Mouse (Mus musculus) layer of hippocampus, postnatal 14 days (tissue): ENCODE data around the gene Styxl1. TPM values are rescaled to one million over a fixed set of nuclear protein-coding genes. Genes with fewer than 3 reads are reported as not detected.

Experiments
- DNase-seq, 2 experiments: peaks; one replicate each; pipeline ENCODE4 v3.0.0; 2021 to 2022; ENCODE audit warnings: low spot score in 2 of 2, mixed read lengths in 1 of 2
- microRNA-seq, 2 experiments: library from miRNA; unstranded; fragments of <30 nt; microRNA quantifications; one replicate each; pipeline ENCODE4 v1.2.0; 2021
- total RNA-seq, 2 experiments: library from RNA; stranded (reverse); gene quantifications; 2 replicates each; pipeline ENCODE4 v1.2.3; 2021

Styxl1 gene
- total RNA-seq, 2 experiments from 2014 or later = 0.44 TPM; not detected in 1

DNA sequence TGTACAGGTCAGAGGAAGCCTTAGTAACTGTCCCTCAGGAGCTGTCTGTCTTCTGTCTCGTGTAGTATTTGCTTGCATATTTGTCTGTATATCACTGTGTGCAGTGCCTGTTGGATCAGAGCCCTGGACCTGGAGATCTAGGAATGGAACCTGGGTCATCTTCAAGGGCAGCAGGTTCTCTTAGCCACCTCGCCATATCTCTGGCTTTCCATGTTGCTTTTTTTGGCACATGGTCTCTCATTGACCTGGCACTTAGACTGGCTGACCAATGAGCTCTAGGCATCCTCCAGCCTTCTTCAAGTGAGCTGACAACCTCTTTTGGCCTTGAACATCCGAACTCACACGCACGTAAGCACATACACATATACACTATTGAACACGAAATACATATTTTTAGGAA lies 76.0 kb downstream of the Styxl1 start:
- DNase-seq = no peak

- DNase-seq = no peak
Measured at GRCm38 (mm10) chr5:135701601-135702000, 76.6 kb downstream of the Styxl1 start.

DNA sequence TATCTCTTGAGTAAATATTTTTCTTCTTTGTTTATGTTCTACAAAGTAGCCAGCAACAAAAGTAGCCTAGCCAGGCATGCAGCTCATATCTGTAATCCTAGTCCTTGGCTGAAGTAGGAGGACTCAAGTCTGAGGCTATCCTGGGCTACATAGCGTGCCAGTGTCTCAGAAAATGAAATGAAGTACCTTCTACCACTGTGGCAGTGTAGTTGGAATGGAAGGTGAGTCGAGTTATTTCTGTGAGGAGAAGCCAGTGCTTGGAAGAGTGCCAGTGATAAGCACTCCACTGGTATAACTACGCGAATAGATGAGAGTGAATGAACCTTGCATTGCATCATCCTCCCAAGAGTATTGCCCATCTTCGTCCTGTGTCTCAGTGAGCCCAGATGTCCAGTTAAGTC lies 80.5 kb downstream of the Styxl1 start:
- DNase-seq = no peak

Small RNA genes within 50 kb of the gene (microRNA-seq; reads per million reads assigned to microRNA genes)
- 0 to 0.28 reads per million in 2 experiments for gene Mir7034

Other genes with a start within 250 kb of the Styxl1 start
- 10 to 100 TPM; 56.1 to 62.6 TPM for gene Hip1, start 233.3 kb downstream of the Styxl1 start, total RNA-seq
- gene Ccl26, start 214.8 kb downstream of the Styxl1 start, total RNA-seq = not detected
- gene Ccl24, start 205.3 kb downstream of the Styxl1 start, total RNA-seq = under 1 TPM in 1 of 2 experiments, not detected in 1; 0.44 TPM
- 10 to 100 TPM; 66.9 to 71.7 TPM for gene Rhbdd2, start 145.8 kb downstream of the Styxl1 start, total RNA-seq
- 10 to 100 TPM; 81.9 to 87.8 TPM for gene Por, start 108.4 kb downstream of the Styxl1 start, total RNA-seq
- 10 to 100 TPM; 13.7 to 15.6 TPM for gene Tmem120a, start 33.9 kb downstream of the Styxl1 start, total RNA-seq
- gene Mdh2, start 95 bp upstream of the Styxl1 start, total RNA-seq = 100 to 1,000 TPM; 463 to 479 TPM
- 10 to 100 TPM; 63.2 to 68.4 TPM for gene Srrm3, start 28.5 kb upstream of the Styxl1 start, total RNA-seq
- gene Hspb1, start 109.5 kb upstream of the Styxl1 start, total RNA-seq = 10 to 100 TPM in 1 of 2 experiments, 1 to 10 TPM in 1; 7.1 to 10.5 TPM
- 1,000 to 10,000 TPM; 1,522 to 1,558 TPM for gene Ywhag, start 156.2 kb upstream of the Styxl1 start, total RNA-seq
- gene Ssc4d, start 196.1 kb upstream of the Styxl1 start, total RNA-seq = 1 to 10 TPM; 1.7 to 2.0 TPM
- not detected for gene Zp3, start 201.7 kb upstream of the Styxl1 start, total RNA-seq
- 1 to 10 TPM; 9.1 to 9.5 TPM for gene Dtx2, start 216.4 kb upstream of the Styxl1 start, total RNA-seq